Mouse (Mus musculus): ENCODE results near the gene Ppm1h. TPM values are rescaled to one million over a fixed set of nuclear protein-coding genes. Genes with fewer than 3 reads are reported as not detected.

Ppm1h gene
- polyA plus RNA-seq, 1 experiment from 2014 or later, result 34.3 TPM

DNA sequence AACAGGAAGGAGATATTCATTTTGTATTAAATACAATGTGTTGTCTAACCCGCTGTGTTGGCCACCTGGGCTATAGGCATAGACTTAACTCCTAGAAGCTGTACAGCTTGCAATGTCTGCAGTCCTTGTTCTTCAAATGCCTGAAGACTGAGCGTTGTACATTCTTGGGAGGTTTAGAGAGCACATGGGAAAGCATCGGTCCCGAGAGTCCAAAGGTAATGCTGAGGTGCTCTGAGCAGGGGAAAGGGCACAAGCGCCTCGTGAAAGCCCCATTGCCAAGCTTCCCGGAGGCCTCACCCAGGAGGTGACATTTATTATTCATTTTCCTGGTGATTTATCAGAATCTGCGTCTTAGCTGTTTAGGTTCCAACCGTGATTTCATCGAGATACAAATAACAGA, 261.0 kb downstream of the Ppm1h start:
- Histone ChIP-seq H3K4me3 (replicated peaks; ENCODE audit: low read length) (no peak overlapping the region), H3K36me3 (replicated peaks; ENCODE audit: control insufficient read depth, insufficient read depth) (no peaks in the 10 kb centered on the region), H3K9me3 (ENCODE audit: control insufficient read depth, low read length) (no peaks in the 10 kb centered on the region), H3K4me1 (replicated peaks; ENCODE audit: control insufficient read depth, insufficient read depth, low read length) (no peaks in the 10 kb centered on the region), H3K4me2 (replicated peaks) (no peak overlapping the region), H3K9ac (no peak overlapping the region), H3K27me3 (ENCODE audit: control insufficient read depth, insufficient read depth, low read length) (no peaks in the 10 kb centered on the region), H3K27ac (no peak overlapping the region)
- DNase-seq (ENCODE audit: low spot score) (no peak), ATAC-seq (ENCODE audit: low FRiP score) (no peak)
- WGBS, result 88% methylated on average over 10 of the region's 10 CpGs

GRCm38 (mm10) chr10:122942771-122943170, 264.2 kb downstream of the Ppm1h start:
- ATAC-seq (ENCODE audit: low FRiP score), result no peak
- H3K9ac ChIP-seq, result no peak overlapping the region
- H3K9me3 ChIP-seq (ENCODE audit: control insufficient read depth, low read length), result no peaks in the 10 kb centered on the region
- no peaks in the 10 kb centered on the region for H3K27me3 ChIP-seq (ENCODE audit: control insufficient read depth, insufficient read depth, low read length)
- WGBS, result 89% methylated on average over 7 of the region's 7 CpGs
- no peak overlapping the region for H3K4me2 ChIP-seq (replicated peaks)
- no peaks in the 10 kb centered on the region for H3K4me1 ChIP-seq (replicated peaks; ENCODE audit: control insufficient read depth, insufficient read depth, low read length)
- no peak for DNase-seq (ENCODE audit: low spot score)
- no peak overlapping the region for H3K4me3 ChIP-seq (replicated peaks; ENCODE audit: low read length)
- H3K27ac ChIP-seq, result no peak overlapping the region
- H3K36me3 ChIP-seq (replicated peaks; ENCODE audit: control insufficient read depth, insufficient read depth), result no peaks in the 10 kb centered on the region

- 50% methylated on average over 6 of the region's 6 CpGs for WGBS
- Histone ChIP-seq H3K27me3 (ENCODE audit: control insufficient read depth, insufficient read depth, low read length) (no peaks in the 10 kb centered on the region), H3K4me2 (replicated peaks) (no peak overlapping the region), H3K4me1 (replicated peaks; ENCODE audit: control insufficient read depth, insufficient read depth, low read length) (no peaks in the 10 kb centered on the region), H3K27ac (no peak overlapping the region; the same call in 1 of the 2 replicates), H3K9ac (no peak overlapping the region), H3K36me3 (replicated peaks; ENCODE audit: control insufficient read depth, insufficient read depth) (no peaks in the 10 kb centered on the region), H3K4me3 (replicated peaks; ENCODE audit: low read length) (no peak overlapping the region), H3K9me3 (ENCODE audit: control insufficient read depth, low read length) (no peaks in the 10 kb centered on the region)
- no peak for ATAC-seq (ENCODE audit: low FRiP score)
- no peak for DNase-seq (ENCODE audit: low spot score)
These were observed 265.3 kb downstream of the Ppm1h start for GRCm38 (mm10) chr10:122943824-122944223.

DNA sequence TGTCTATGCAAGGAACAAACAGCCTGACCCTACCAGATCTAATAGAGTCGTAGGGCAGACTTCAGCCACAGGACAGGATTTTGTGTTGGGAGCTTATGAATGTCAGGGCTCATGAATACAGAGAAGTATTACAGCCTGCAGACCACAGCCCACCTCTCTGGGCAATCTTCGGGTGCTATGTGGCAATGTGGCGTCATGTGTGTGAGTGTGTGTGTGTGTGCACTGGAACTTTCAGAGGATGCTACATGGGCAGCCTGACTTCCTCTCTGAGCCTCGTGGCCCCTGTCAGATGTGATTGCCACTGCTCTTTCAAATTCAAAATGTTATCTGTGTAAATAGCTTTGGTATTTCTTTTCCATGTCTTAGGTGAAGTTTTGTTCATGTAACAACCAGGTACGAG, 266.3 kb downstream of the Ppm1h start:
- Histone ChIP-seq H3K36me3 (replicated peaks; ENCODE audit: control insufficient read depth, insufficient read depth) (no peaks in the 10 kb centered on the region), H3K27ac (no peak overlapping the region), H3K9me3 (ENCODE audit: control insufficient read depth, low read length) (no peaks in the 10 kb centered on the region), H3K4me2 (replicated peaks) (no peak overlapping the region), H3K27me3 (ENCODE audit: control insufficient read depth, insufficient read depth, low read length) (no peaks in the 10 kb centered on the region), H3K4me1 (replicated peaks; ENCODE audit: control insufficient read depth, insufficient read depth, low read length) (no peaks in the 10 kb centered on the region), H3K9ac (no peak overlapping the region), H3K4me3 (replicated peaks; ENCODE audit: low read length) (no peak overlapping the region)
- 71% methylated on average over 5 of the region's 5 CpGs for WGBS
- ATAC-seq (ENCODE audit: low FRiP score) (no peak), DNase-seq (ENCODE audit: low spot score) (no peak)

GRCm38 (mm10) chr10:122950966-122951365, 272.4 kb downstream of the Ppm1h start:
- no peaks in the 10 kb centered on the region for H3K9me3 ChIP-seq (ENCODE audit: control insufficient read depth, low read length)
- no peak overlapping the region for H3K9ac ChIP-seq
- no peak overlapping the region for H3K27ac ChIP-seq
- no peaks in the 10 kb centered on the region for H3K27me3 ChIP-seq (ENCODE audit: control insufficient read depth, insufficient read depth, low read length)
- no peaks in the 10 kb centered on the region for H3K36me3 ChIP-seq (replicated peaks; ENCODE audit: control insufficient read depth, insufficient read depth)
- WGBS, result 57% methylated on average over 6 of the region's 6 CpGs
- DNase-seq (ENCODE audit: low spot score) (no peak), ATAC-seq (ENCODE audit: low FRiP score) (no peak)
- H3K4me1 ChIP-seq (replicated peaks; ENCODE audit: control insufficient read depth, insufficient read depth, low read length), result no peaks in the 10 kb centered on the region
- H3K4me3 ChIP-seq (replicated peaks; ENCODE audit: low read length), result no peak overlapping the region
- no peak overlapping the region for H3K4me2 ChIP-seq (replicated peaks)

DNA sequence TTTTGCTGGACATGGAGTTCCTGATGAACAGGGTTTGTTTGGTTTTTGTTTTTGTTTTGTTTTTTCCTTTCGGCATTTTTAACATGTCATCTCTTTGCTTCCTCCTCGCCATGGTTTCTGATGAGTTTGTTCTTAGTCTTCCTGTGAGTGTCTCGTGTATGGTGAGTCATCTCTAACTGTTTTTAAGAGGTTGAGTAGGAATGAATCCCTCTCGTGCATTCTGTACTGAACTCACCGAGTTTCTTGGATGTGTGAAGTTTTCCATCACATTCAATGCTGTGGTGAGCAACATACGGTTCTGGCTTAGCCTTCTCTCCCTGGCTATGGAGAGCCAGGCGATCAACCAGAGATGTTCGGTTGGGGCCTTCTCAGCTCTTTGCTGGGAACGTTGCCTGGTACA, 275.0 kb downstream of the Ppm1h start:
- no peak overlapping the region for H3K4me2 ChIP-seq (replicated peaks)
- no peaks in the 10 kb centered on the region for H3K4me1 ChIP-seq (replicated peaks; ENCODE audit: control insufficient read depth, insufficient read depth, low read length)
- ATAC-seq (ENCODE audit: low FRiP score) (no peak), DNase-seq (ENCODE audit: low spot score) (no peak)
- H3K27me3 ChIP-seq (ENCODE audit: control insufficient read depth, insufficient read depth, low read length), result no peaks in the 10 kb centered on the region
- no peak overlapping the region for H3K27ac ChIP-seq
- no peaks in the 10 kb centered on the region for H3K36me3 ChIP-seq (replicated peaks; ENCODE audit: control insufficient read depth, insufficient read depth)
- no peak overlapping the region for H3K9ac ChIP-seq
- H3K9me3 ChIP-seq (ENCODE audit: control insufficient read depth, low read length), result no peaks in the 10 kb centered on the region
- no peak overlapping the region for H3K4me3 ChIP-seq (replicated peaks; ENCODE audit: low read length)
- 94% methylated on average over 9 of the region's 9 CpGs for WGBS

- Histone ChIP-seq H3K4me2 (replicated peaks) (no peak overlapping the region), H3K4me1 (replicated peaks; ENCODE audit: control insufficient read depth, insufficient read depth, low read length) (peaks cover 7% of the 10 kb centered on the region; the same call in 1 of the 2 replicates), H3K9me3 (ENCODE audit: control insufficient read depth, low read length) (no peaks in the 10 kb centered on the region), H3K27ac (no peak overlapping the region), H3K36me3 (replicated peaks; ENCODE audit: control insufficient read depth, insufficient read depth) (no peaks in the 10 kb centered on the region), H3K9ac (no peak overlapping the region), H3K27me3 (ENCODE audit: control insufficient read depth, insufficient read depth, low read length) (no peaks in the 10 kb centered on the region), H3K4me3 (replicated peaks; ENCODE audit: low read length) (no peak overlapping the region)
- DNase-seq (ENCODE audit: low spot score) (no peak), ATAC-seq (ENCODE audit: low FRiP score) (no peak)
- 81% methylated on average over 2 of the region's 2 CpGs for WGBS
These were observed 279.4 kb downstream of the Ppm1h start for GRCm38 (mm10) chr10:122957918-122958317.

- Histone ChIP-seq H3K27me3 (ENCODE audit: control insufficient read depth, insufficient read depth, low read length) (no peaks in the 10 kb centered on the region), H3K4me2 (replicated peaks) (no peak overlapping the region), H3K9me3 (ENCODE audit: control insufficient read depth, low read length) (no peaks in the 10 kb centered on the region), H3K4me1 (replicated peaks; ENCODE audit: control insufficient read depth, insufficient read depth, low read length) (peaks cover 13% of the 10 kb centered on the region), H3K36me3 (replicated peaks; ENCODE audit: control insufficient read depth, insufficient read depth) (no peaks in the 10 kb centered on the region), H3K9ac (no peak overlapping the region), H3K4me3 (replicated peaks; ENCODE audit: low read length) (no peak overlapping the region), H3K27ac (no peak overlapping the region)
- ATAC-seq (ENCODE audit: low FRiP score) (no peak), DNase-seq (ENCODE audit: low spot score) (no peak)
- WGBS, result 89% methylated on average over 5 of the region's 5 CpGs
These were observed 280.1 kb downstream of the Ppm1h start for GRCm38 (mm10) chr10:122958699-122959098.

- Histone ChIP-seq H3K4me3 (replicated peaks; ENCODE audit: low read length) (no peak overlapping the region), H3K27ac (no peak overlapping the region), H3K27me3 (ENCODE audit: control insufficient read depth, insufficient read depth, low read length) (no peaks in the 10 kb centered on the region), H3K4me1 (replicated peaks; ENCODE audit: control insufficient read depth, insufficient read depth, low read length) (peaks cover 24% of the 10 kb centered on the region), H3K36me3 (replicated peaks; ENCODE audit: control insufficient read depth, insufficient read depth) (no peaks in the 10 kb centered on the region), H3K9ac (no peak overlapping the region), H3K4me2 (replicated peaks) (no peak overlapping the region), H3K9me3 (ENCODE audit: control insufficient read depth, low read length) (no peaks in the 10 kb centered on the region)
- DNase-seq (ENCODE audit: low spot score), result no peak
- 81% methylated on average over 16 of the region's 16 CpGs for WGBS
- no peak for ATAC-seq (ENCODE audit: low FRiP score)
These were observed 281.7 kb downstream of the Ppm1h start for GRCm38 (mm10) chr10:122960216-122960615.

DNA sequence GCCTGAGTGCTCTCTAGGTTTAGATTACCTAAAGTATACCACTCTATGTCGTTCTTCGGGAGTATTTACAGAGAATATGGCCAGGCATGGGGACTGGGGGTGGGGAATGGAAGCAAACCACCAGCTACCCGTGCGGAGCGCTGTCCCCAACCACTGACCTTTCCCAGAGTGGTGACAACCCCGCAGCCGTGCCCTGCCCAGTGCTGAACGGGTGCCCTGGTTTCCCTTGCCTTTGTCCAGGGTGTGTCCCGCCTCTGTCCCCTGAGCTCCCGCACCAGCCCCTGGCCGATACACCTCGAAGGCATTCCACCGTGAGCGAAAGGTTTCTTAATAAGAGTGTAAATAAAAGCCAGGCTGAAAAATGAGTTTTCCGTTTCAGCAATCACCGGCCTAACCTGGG, 282.2 kb downstream of the Ppm1h start:
- no peak overlapping the region for H3K4me3 ChIP-seq (replicated peaks; ENCODE audit: low read length)
- H3K4me1 ChIP-seq (replicated peaks; ENCODE audit: control insufficient read depth, insufficient read depth, low read length), result peaks cover 24% of the 10 kb centered on the region
- WGBS, result 66% methylated on average over 16 of the region's 16 CpGs
- H3K27me3 ChIP-seq (ENCODE audit: control insufficient read depth, insufficient read depth, low read length), result no peaks in the 10 kb centered on the region
- no peak overlapping the region; the same call in 1 of the 2 replicates for H3K9ac ChIP-seq
- no peak overlapping the region for H3K27ac ChIP-seq
- no peak overlapping the region for H3K4me2 ChIP-seq (replicated peaks)
- no peaks in the 10 kb centered on the region for H3K36me3 ChIP-seq (replicated peaks; ENCODE audit: control insufficient read depth, insufficient read depth)
- ATAC-seq (ENCODE audit: low FRiP score), result no peak; the same call in 1 of the 2 replicates
- H3K9me3 ChIP-seq (ENCODE audit: control insufficient read depth, low read length), result no peaks in the 10 kb centered on the region
- no peak for DNase-seq (ENCODE audit: low spot score)
